8 mouse cellular contexts compared by ENCODE assay signal in genomic region chr3:148989818-148990530, GRCm38 (mm10). TPM values are rescaled to one million over a fixed set of nuclear protein-coding genes. Genes with fewer than 3 reads are reported as not detected.
A peak's percentile ranks its signal among the peaks of the same experiment; 100 is the strongest.
DNase-seq lines count a peak whose midpoint lies in the region; ATAC-seq and TF ChIP-seq lines count a peak whose summit lies in the region.

No protein-coding gene starts in this region.

- intact Hi-C loops in heart, postnatal 36 days (cut with DNase I), result loop anchor here (1.0 to 10.0 kb wide), 9 partner anchors 49 to 648 kb away; no protein-coding TSS in a partner anchor

- peak; percentile 61 for ATAC-seq in forebrain, embryonic 16.5 days
- no peak for ATAC-seq in activated CD4-positive, CD25-positive, alpha-beta regulatory T cell, adult 4 months

- WGBS in forebrain, embryonic 16.5 days, result under 1% methylated on average over 53 of the region's 68 CpGs

- peak; percentile 58 for DNase-seq in MN1 (ENCODE audit: low spot score)
- peak; percentile 66 to 78 for DNase-seq in heart, postnatal 36 days
- DNase-seq in layer of hippocampus, postnatal 10 days (ENCODE audit: low spot score in 2 of 2), result peak; percentile 38 to 54
- peak; percentile 75 to 78 for DNase-seq in lung, postnatal 4 days
- peak; percentile 47 to 60 for DNase-seq in right cerebral cortex, adult 2 months (ENCODE audit: low spot score in 2 of 2)

- TF ChIP-seq CTCF in bone marrow macrophage, adult 2 months (IDR thresholded peaks at IDR 0.05; ENCODE audit: low read depth, low read length), result no peak

- H3K4me1 ChIP-seq in bone marrow macrophage, adult 2 months (ENCODE audit: control insufficient read depth, insufficient read depth, low read length), result peaks cover 9% of the 10 kb centered on the region
- peaks cover 20% of the 10 kb centered on the region for H3K4me1 ChIP-seq in forebrain, embryonic 16.5 days (replicated peaks; ENCODE audit: control insufficient read depth, insufficient read depth, low read length)

- H3K36me3 ChIP-seq in forebrain, embryonic 16.5 days (ENCODE audit: control insufficient read depth, insufficient read depth), result no peaks in the 10 kb centered on the region

- peak overlapping the region; percentile 48 for H3K27ac ChIP-seq in bone marrow macrophage, adult 2 months (ENCODE audit: insufficient read depth, low read depth, low read length)
- peak overlapping the region; percentile 99 for H3K27ac ChIP-seq in forebrain, embryonic 16.5 days (ENCODE audit: low read length)

- peak overlapping the region; percentile 89 for H3K4me2 ChIP-seq in forebrain, embryonic 16.5 days (ENCODE audit: low read length)

- peak overlapping the region; percentile 97 for H3K9ac ChIP-seq in forebrain, embryonic 16.5 days (replicated peaks; ENCODE audit: low read depth, low read length)

- TF ChIP-seq POLR2A in bone marrow macrophage, adult 2 months (IDR thresholded peaks at IDR 0.05; ENCODE audit: borderline replicate concordance, low read depth, low read length), result no peak

- H3K9me3 ChIP-seq in forebrain, embryonic 16.5 days (ENCODE audit: control insufficient read depth, low read length), result no peaks in the 10 kb centered on the region

- no peaks in the 10 kb centered on the region for H3K27me3 ChIP-seq in forebrain, embryonic 16.5 days (replicated peaks; ENCODE audit: control insufficient read depth, insufficient read depth, low read length)

- H3K4me3 ChIP-seq in bone marrow macrophage, adult 2 months (ENCODE audit: insufficient read depth, low read length), result peak overlapping the region; percentile 70
- H3K4me3 ChIP-seq in forebrain, embryonic 16.5 days (replicated peaks; ENCODE audit: low read length), result peak overlapping the region; percentile 93

RNA-seq across cellular contexts. Expression of gene Adgrl2, which starts 0.4 kb away (rescaled TPM):
- 42.2 and 45.1 TPM in 2 replicates for polyA plus RNA-seq in bone marrow macrophage, adult 2 months (2012; ENCODE audit: insufficient read depth, insufficient read length, missing spikeins)
- polyA plus RNA-seq in forebrain, embryonic 16.5 days (2015; fragmentation: Nextera tagmentation; extraction: Ambion mirVana), result 132 and 139 TPM in 2 replicates
- 10 to 100 TPM; 51.6 to 56.1 TPM for total RNA-seq in heart, postnatal 36 days (2021)
- total RNA-seq in layer of hippocampus, postnatal 10 days (2021), result 100 to 1,000 TPM in 1 of 2 experiments, 10 to 100 TPM in 1; 92.4 to 107 TPM
- polyA plus RNA-seq in activated CD4-positive, CD25-positive, alpha-beta regulatory T cell, adult 4 months (2017; shearing (Covaris generic)), result under 1 TPM in 1 of 2 experiments, not detected in 1; 0.17 TPM

Comparison
In these comparisons a context has a peak if more than half of its experiments do, and no peak if none do; other contexts are left out.
1. RNA of gene Adgrl2, which starts 0.4 kb away (polyA plus RNA-seq): 132 to 139 TPM in forebrain, embryonic 16.5 days and 42.2 to 45.1 TPM in bone marrow macrophage, adult 2 months; 0.17 TPM in activated CD4-positive, CD25-positive, alpha-beta regulatory T cell, adult 4 months; every median in the first group is over 10 times any median in the second.
2. Peak in every context shown above with its lines, with median percentiles within 50 percentile points of each other: DNase-seq.